Mouse (Mus musculus) bone marrow, adult 2 months (tissue): Measurements from ENCODE around the gene Lmo7.

Experiments used
- CTCF ChIP-seq: fragments of 200-500 bp; IDR thresholded peaks from 2 replicates; pipeline ENCODE4 v1.5.1; 2011; ENCODE audit warnings: low read length, control low read depth; ENCODE audit not compliant: control insufficient read depth, insufficient read depth
- POLR2A ChIP-seq: fragments of 200-500 bp; IDR thresholded peaks from 2 replicates; pipeline ENCODE4 v1.6.1; 2011; ENCODE audit warnings: low read depth, mild to moderate bottlenecking, control low read depth, low read length, borderline replicate concordance; ENCODE audit not compliant: control insufficient read depth

DNA sequence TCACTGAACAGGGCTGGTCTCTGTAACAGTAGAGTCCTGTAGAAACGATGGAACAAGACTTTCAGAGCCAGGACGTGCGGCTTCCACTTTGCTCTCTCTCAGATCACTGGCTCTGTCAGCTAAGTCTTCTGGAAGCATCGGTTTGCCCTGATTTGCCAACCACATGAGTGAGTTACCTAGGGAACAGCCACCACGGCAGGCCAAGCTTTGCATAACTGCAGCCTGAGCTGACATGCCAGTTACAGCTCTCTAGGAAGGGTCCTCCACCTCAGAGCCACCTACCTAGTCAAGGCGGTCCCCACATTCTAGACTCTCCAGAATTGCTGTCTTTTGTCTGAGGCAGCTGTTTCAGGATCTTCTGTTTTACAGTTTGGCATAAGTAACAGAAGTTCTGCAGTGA lies 107.4 kb downstream of the Lmo7 start:
- TF ChIP-seq CTCF (no peak), POLR2A (no peak)
